Mouse (Mus musculus): ENCODE results near the gene Ttll12. TPM values are rescaled to one million over a fixed set of nuclear protein-coding genes. Genes with fewer than 3 reads are reported as not detected.

Gene Ttll12
- 31.1 and 34.7 TPM in 2 replicates for total RNA-seq (2012; rRNA removed)
- total RNA-seq (2014; rRNA removed), result 19.7 and 21.9 TPM in 2 replicates
- polyA plus RNA-seq (2012; ENCODE audit: insufficient read length, low read depth), result 37.1 and 40.0 TPM in 2 replicates

DNA sequence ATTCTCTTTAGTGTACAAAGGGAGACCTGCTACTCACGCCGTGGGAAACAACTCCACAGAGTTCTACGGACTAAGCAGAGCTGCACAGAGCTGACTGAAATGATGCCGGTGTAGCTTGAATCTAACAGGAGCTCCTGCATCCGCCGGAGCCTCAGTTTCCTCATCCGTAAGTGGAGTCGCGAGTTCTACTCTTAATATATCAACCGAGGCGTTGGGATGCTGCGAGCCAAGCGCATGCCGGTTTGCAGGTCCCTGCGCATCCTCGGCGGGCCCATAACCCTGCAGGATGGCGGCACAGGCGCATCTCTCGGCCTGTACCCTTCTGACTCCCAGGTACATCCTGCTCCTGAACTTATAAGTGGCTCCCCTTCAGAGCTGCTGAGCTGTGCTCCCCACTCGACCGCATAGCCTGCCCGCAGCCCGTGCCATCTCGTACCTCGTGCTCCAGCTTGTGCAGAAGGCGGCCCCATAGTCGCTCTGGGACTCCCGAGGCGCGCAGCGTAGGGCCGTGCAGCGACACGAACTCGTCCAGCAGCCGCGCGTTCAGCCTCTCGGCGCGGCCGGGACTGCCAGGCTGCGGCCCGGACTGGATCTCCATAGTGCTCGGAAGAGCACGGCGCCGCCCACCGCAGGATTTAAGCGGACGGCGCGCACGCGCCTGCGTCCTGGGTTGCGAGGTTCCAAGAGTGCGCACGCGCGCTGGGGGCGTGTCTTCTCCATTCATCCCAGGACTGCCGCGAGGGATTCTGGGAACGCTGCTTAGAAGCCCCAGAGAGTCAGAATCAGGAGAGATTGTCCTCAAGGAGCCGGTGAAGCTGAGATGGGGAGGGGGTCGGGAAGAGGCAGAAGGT lies at the start of gene Ttll12:
TSS of gene Ttll12 (minus strand) at position 645 of the 851 bp plus-strand sequence.
- Histone ChIP-seq H3K4me1 (ENCODE audit: control insufficient read depth in 1 of 2, insufficient read depth in 2 of 2) (peaks cover 6 to 23% of the 10 kb centered on the region in 2 experiments; a peak in 3 of 4 replicates), H3K27me3 (replicated peaks) (no peaks in the 10 kb centered on the region), H3K9me3 (replicated peaks; ENCODE audit: low read length) (no peaks in the 10 kb centered on the region), H3K36me3 (replicated peaks in 1 of 2; ENCODE audit: control insufficient read depth in 1 of 2, insufficient read depth in 1 of 2, low read length in 1 of 2) (peaks cover 0 to 33% of the 10 kb centered on the region in 2 experiments), H3K27ac (ENCODE audit: insufficient read depth, low read depth) (no peak within 1 kb of the TSS), H3K4me3 (replicated peaks in 1 of 3; ENCODE audit: low read depth in 2 of 3, low read length in 2 of 3, poor library complexity in 1 of 3) (peak within 1 kb of the TSS; percentile 87 to 94 (median 88)), H3K79me2 (replicated peaks; ENCODE audit: control insufficient read depth, extremely low read depth, insufficient read depth, poor library complexity, severe bottlenecking) (peaks cover 13% of the 10 kb centered on the region), H3K4me2 (ENCODE audit: insufficient read depth, low read depth, poor library complexity, severe bottlenecking) (peak within 1 kb of the TSS; percentile 73), H3K9ac (ENCODE audit: insufficient read depth, low read depth) (peak within 1 kb of the TSS; percentile 74)
- DNase-seq (ENCODE audit: extremely low read depth), result peak; percentile 96
- in situ Hi-C loops (cut with MboI; ENCODE audit: low pct_ligation_motif_present, low pct_unique_long_range_greater_than_20kb, low sequenced_read_pairs) (no loop called here), dilution Hi-C loops (cut with MboI; ENCODE audit: extremely low pct_ligation_motif_present, extremely low pct_unique_long_range_greater_than_20kb, low sequenced_read_pairs) (no loop called here)
- TF ChIP-seq ZMIZ1 (IDR thresholded peaks at IDR 0.05; ENCODE audit: low read depth, low read length) (peak; percentile 67; the same call in 1 of the 2 replicates), ZNF384 (IDR thresholded peaks at IDR 0.05; ENCODE audit: low read depth, low read length) (no peak), GABPA (IDR thresholded peaks at IDR 0.05; ENCODE audit: insufficient replicate concordance, low read depth, low read length) (no peak), RCOR1 (conservative IDR thresholded peaks at IDR 0.05; ENCODE audit: low read depth, low read length) (0 out of 2 replicates have a peak, but pooled peaks have one; percentile 46), TCF12 (IDR thresholded peaks at IDR 0.05; ENCODE audit: low read depth, low read length) (peak; percentile 81), SIN3A (IDR thresholded peaks at IDR 0.05; ENCODE audit: low read length) (peak; percentile 83), MYC (IDR thresholded peaks at IDR 0.05; ENCODE audit: low read depth, low read length) (no peak), MXI1 (IDR thresholded peaks at IDR 0.05; ENCODE audit: low read depth, low read length) (peak; percentile 78), CTCF (conservative IDR thresholded peaks at IDR 0.05 in 1 of 2, IDR thresholded peaks at IDR 0.05 in 1 of 2; ENCODE audit: low read depth in 2 of 2, low read length in 2 of 2) (no peak), USF2 (conservative IDR thresholded peaks at IDR 0.05; ENCODE audit: low read depth, low read length) (no peak), MAZ (IDR thresholded peaks at IDR 0.05; ENCODE audit: low read depth, low read length) (no peak), KAT2A (IDR thresholded peaks at IDR 0.05; ENCODE audit: insufficient replicate concordance, low read length) (0 out of 2 replicates have a peak, but pooled peaks have one; percentile 11), CHD2 (IDR thresholded peaks at IDR 0.05; ENCODE audit: low read length) (no peak), MAFK (IDR thresholded peaks at IDR 0.05; ENCODE audit: insufficient replicate concordance, low read length) (no peak), ETS1 (conservative IDR thresholded peaks at IDR 0.05; ENCODE audit: low read depth, low read length) (no peak), IRF4 (IDR thresholded peaks at IDR 0.05; ENCODE audit: low read depth, low read length) (peak; percentile 65), BHLHE40 (IDR thresholded peaks at IDR 0.05; ENCODE audit: low read depth, low read length) (no peak; the same call in none of the 2 replicates), JUN (IDR thresholded peaks at IDR 0.05; ENCODE audit: insufficient read depth, low read depth, low read length) (no peak), NRF1 (IDR thresholded peaks at IDR 0.05; ENCODE audit: low read depth, low read length) (peak; percentile 94), ZC3H11A (IDR thresholded peaks at IDR 0.05; ENCODE audit: low read depth, low read length) (no peak), PAX5 (IDR thresholded peaks at IDR 0.05; ENCODE audit: low read length) (no peak), HCFC1 (IDR thresholded peaks at IDR 0.05; ENCODE audit: low read depth, low read length) (no peak), ELF1 (IDR thresholded peaks at IDR 0.05; ENCODE audit: low read depth, low read length) (peak; percentile 18; the same call in 1 of the 2 replicates), UBTF (IDR thresholded peaks at IDR 0.05; ENCODE audit: low read depth, low read length) (peak; percentile 69; the same call in 1 of the 2 replicates), CHD1 (IDR thresholded peaks at IDR 0.05; ENCODE audit: low read depth, low read length) (no peak), RAD21 (IDR thresholded peaks at IDR 0.05; ENCODE audit: low read depth, low read length) (no peak), USF1 (IDR thresholded peaks at IDR 0.05; ENCODE audit: low read depth, low read length) (no peak), POLR2A (IDR thresholded peaks at IDR 0.05; ENCODE audit: low read depth, low read length) (peak; percentile 89), NELFE (IDR thresholded peaks at IDR 0.05; ENCODE audit: low read depth, low read length) (peak; percentile 75), E2F4 (IDR thresholded peaks at IDR 0.05; ENCODE audit: insufficient replicate concordance, low read depth, low read length) (no peak), SMC3 (IDR thresholded peaks at IDR 0.05; ENCODE audit: low read depth, low read length) (no peak), ZKSCAN1 (IDR thresholded peaks at IDR 0.05; ENCODE audit: borderline replicate concordance, low read depth, low read length) (no peak), MEF2A (IDR thresholded peaks at IDR 0.05; ENCODE audit: borderline replicate concordance, low read depth, low read length) (no peak), MAX (IDR thresholded peaks at IDR 0.05; ENCODE audit: low read length) (0 out of 2 replicates have a peak, but pooled peaks have one; percentile 6), POLR2AphosphoS2 (IDR thresholded peaks at IDR 0.05; ENCODE audit: low read depth, low read length) (no peak), EP300 (IDR thresholded peaks at IDR 0.05; ENCODE audit: low read length) (no peak), JUND (conservative IDR thresholded peaks at IDR 0.05; ENCODE audit: low read depth, low read length) (no peak), TBP (conservative IDR thresholded peaks at IDR 0.05; ENCODE audit: low read depth, low read length) (peak; percentile 80)
